Mouse (Mus musculus) hindbrain, embryonic 13.5 days (tissue): Measurements from ENCODE around the gene Tfeb. TPM values are rescaled to one million over a fixed set of nuclear protein-coding genes. Genes with fewer than 3 reads are reported as not detected.

ENCODE experiments used
- ATAC-seq: fragments of 200-750 bp; cut with Nextera tagmentation; 2 replicates; pipeline ENCODE4 v1.8.0; 2017; ENCODE audit warnings: moderate TSS enrichment; ENCODE audit not compliant: low FRiP score
- H3K27ac ChIP-seq: fragments of 300-500 bp; sonication (generic); 2 replicates; pipeline ENCODE4 v1.5.1; 2015; ENCODE audit warnings: inconsistent platforms, mild to moderate bottlenecking, moderate library complexity
- H3K27me3 ChIP-seq: fragments of 300-500 bp; sonication (generic); 2 replicates; pipeline ENCODE4 v1.6.1; 2015; ENCODE audit warnings: mild to moderate bottlenecking, inconsistent platforms
- H3K36me3 ChIP-seq: fragments of 300-500 bp; sonication (generic); 2 replicates; pipeline ENCODE4 v1.6.1; 2015; ENCODE audit warnings: mild to moderate bottlenecking, inconsistent platforms
- H3K4me1 ChIP-seq: fragments of 300-500 bp; sonication (generic); replicated peaks from 2 replicates; pipeline ENCODE4 v1.6.1; 2015; ENCODE audit warnings: inconsistent platforms
- H3K4me2 ChIP-seq: fragments of 300-500 bp; sonication (generic); 2 replicates; pipeline ENCODE4 v1.6.1; 2015; ENCODE audit warnings: inconsistent platforms, mild to moderate bottlenecking, moderate library complexity
- H3K4me3 ChIP-seq: fragments of 300-500 bp; sonication (generic); 2 replicates; pipeline ENCODE4 v1.5.1; 2015; ENCODE audit warnings: mild to moderate bottlenecking, inconsistent platforms
- H3K9ac ChIP-seq: fragments of 300-500 bp; sonication (generic); 2 replicates; pipeline ENCODE4 v1.6.1; 2015; ENCODE audit warnings: mild to moderate bottlenecking, inconsistent platforms
- H3K9me3 ChIP-seq: fragments of 300-500 bp; sonication (generic); 2 replicates; pipeline ENCODE4 v1.6.1; 2016; ENCODE audit warnings: inconsistent platforms
- WGBS: fragments of 180-500 bp; shearing (Covaris S2); methylation state at CpG from one replicate; pipeline ENCODE4 v1.1.7; 2015; 5-methylcytosine and 5-hydroxymethylcytosine counted together
- polyA plus RNA-seq: library from polyadenylated mRNA; unstranded; fragments of >200 nt; fragmentation: Nextera tagmentation; extraction: Ambion mirVana; gene quantifications from 2 replicates; pipeline ENCODE4 v1.2.1, GENCODE M21; 2015

Tfeb gene
- polyA plus RNA-seq, 1 experiment from 2014 or later = 2.8 TPM

DNA sequence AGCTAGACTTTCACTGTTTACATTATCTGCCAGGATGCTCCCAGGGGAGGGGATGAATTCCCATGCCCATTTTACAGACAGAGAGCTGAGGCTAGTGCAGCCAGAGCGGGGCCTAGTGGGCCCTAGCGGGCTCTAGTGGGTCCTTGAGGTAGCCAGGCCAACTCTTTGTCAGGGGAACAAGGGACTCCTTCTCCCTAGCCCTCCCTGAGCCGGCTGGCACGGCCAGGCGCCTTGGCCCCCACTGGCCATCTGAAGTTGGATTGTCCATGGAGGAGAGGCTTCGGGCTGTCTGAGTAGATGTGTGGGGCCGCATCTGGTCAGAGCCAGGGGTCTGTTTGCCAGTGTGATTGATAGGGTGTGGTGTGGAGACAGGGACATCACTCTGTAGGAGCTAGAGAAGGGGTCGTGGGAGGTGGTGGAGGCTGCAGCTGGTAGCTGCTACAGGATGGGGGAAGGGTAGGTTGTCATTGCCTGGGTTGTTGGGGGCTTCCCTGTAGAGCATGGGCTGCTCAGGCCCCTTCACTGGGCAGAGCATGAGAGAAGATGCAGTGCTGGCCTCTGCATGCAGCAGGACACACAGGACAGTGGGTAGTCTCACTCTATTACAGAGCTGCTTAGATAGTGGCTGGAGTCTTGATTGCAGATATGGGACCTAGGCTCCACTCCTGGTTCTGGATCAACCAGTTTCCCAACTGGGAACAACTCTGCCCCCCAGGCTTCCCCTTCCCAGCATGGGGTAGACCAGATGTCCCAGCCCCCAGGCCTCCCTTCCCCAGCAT lies 46.8 kb downstream of the Tfeb start:
- no peak for ATAC-seq
- H3K36me3 ChIP-seq = no peaks in the 10 kb centered on the region
- 83% methylated on average over 8 of the region's 8 CpGs for WGBS

DNA sequence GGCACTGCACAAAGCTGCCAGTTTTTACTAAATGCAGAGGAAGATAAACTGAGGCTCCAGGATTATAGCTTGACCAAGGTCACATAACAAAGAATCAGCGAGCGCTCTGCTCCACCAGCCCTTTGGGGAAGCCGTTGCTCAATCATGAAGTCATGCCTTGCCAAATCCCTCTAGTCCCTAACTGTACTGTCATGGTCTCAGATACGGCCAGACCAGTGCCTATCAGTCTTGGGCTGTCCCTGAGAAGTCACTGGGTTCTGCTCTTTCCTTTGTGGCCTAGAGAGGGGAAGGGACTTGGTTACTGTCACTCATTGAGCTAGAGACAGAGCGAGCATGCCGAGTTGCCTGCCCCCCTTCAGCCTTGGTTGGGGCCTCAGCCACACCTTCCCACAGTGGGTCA lies 47.6 kb downstream of the Tfeb start:
- Histone ChIP-seq H3K27me3 (peaks cover 25% of the 10 kb centered on the region), H3K36me3 (no peaks in the 10 kb centered on the region), H3K27ac (no peak overlapping the region), H3K9ac (no peak overlapping the region), H3K4me1 (peaks cover 10% of the 10 kb centered on the region), H3K9me3 (no peaks in the 10 kb centered on the region), H3K4me3 (no peak overlapping the region), H3K4me2 (no peak overlapping the region)
- no peak for ATAC-seq
- 88% methylated on average over 6 of the region's 6 CpGs for WGBS

More for the DNA sequence above, 46.8 kb downstream of the Tfeb start:
- no peak overlapping the region for H3K27ac ChIP-seq
- peaks cover 23% of the 10 kb centered on the region for H3K27me3 ChIP-seq
- peaks cover 6% of the 10 kb centered on the region for H3K4me1 ChIP-seq
- no peak overlapping the region for H3K9ac ChIP-seq
- no peaks in the 10 kb centered on the region for H3K9me3 ChIP-seq
- H3K4me2 ChIP-seq = no peak overlapping the region
- H3K4me3 ChIP-seq = no peak overlapping the region

- H3K4me2 ChIP-seq = no peak overlapping the region
- ATAC-seq = no peak
- no peak overlapping the region for H3K27ac ChIP-seq
- H3K9ac ChIP-seq = no peak overlapping the region
- WGBS = 42% methylated on average over 8 of the region's 8 CpGs
- no peak overlapping the region for H3K4me3 ChIP-seq
- peaks cover 16% of the 10 kb centered on the region for H3K4me1 ChIP-seq
- H3K9me3 ChIP-seq = no peaks in the 10 kb centered on the region
- H3K36me3 ChIP-seq = no peaks in the 10 kb centered on the region
- peaks cover 40% of the 10 kb centered on the region for H3K27me3 ChIP-seq
These were observed 50.8 kb downstream of the Tfeb start for GRCm38 (mm10) chr17:47787632-47788031.

DNA sequence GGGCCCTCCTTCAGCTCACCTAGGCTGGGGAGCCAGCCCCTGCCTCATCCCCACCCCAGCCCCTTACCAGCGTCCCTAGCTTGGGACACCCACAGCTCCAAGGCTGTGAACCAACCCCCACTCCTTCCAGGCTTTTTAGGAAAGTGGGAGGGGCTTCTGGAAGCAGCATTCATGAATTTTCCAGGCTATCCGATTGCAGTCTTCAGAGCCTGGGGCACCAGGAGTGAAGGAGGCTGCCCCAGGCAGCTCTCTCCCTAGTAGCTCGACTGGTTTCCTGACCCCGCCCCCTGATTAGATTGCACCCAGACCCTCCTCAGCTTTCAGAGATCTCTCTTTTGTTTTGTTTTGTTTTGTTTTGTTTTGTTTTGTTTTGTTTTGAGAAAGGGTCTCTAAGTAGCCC lies 51.5 kb downstream of the Tfeb start:
- H3K9ac ChIP-seq = no peak overlapping the region
- no peaks in the 10 kb centered on the region for H3K36me3 ChIP-seq
- no peak overlapping the region for H3K27ac ChIP-seq
- H3K4me2 ChIP-seq = no peak overlapping the region
- peaks cover 40% of the 10 kb centered on the region for H3K27me3 ChIP-seq
- no peaks in the 10 kb centered on the region for H3K9me3 ChIP-seq
- no peak for ATAC-seq
- WGBS = 10% methylated on average over 4 of the region's 4 CpGs
- H3K4me3 ChIP-seq = no peak overlapping the region
- H3K4me1 ChIP-seq = peaks cover 17% of the 10 kb centered on the region

DNA sequence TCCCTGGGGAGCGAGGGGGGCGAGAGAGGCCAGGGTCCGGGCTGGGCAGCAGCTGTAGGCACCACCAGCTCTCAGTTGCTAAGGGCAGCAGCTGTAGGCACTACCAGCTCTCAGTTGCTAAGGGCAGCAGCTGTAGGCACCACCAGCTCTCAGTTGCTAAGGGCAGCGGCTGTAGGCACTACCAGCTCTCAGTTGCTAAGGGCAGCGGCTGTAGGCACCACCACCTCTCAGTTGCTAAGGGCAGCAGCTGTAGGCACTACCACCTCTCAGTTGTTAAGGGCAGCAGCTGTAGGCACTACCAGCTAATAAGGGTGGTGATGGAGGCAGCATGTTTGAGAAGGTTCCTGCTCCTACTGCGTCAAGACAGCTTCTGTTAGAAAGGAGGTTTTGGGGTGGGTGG lies 52.2 kb downstream of the Tfeb start:
- Histone ChIP-seq H3K4me1 (peaks cover 17% of the 10 kb centered on the region), H3K9me3 (no peaks in the 10 kb centered on the region), H3K27ac (no peak overlapping the region), H3K4me3 (no peak overlapping the region), H3K36me3 (no peaks in the 10 kb centered on the region), H3K27me3 (peaks cover 40% of the 10 kb centered on the region), H3K4me2 (no peak overlapping the region), H3K9ac (no peak overlapping the region)
- WGBS = 52% methylated on average over 6 of the region's 6 CpGs
- ATAC-seq = no peak

- no peak overlapping the region for H3K27ac ChIP-seq
- H3K4me3 ChIP-seq = no peak overlapping the region
- WGBS = 23% methylated on average over 15 of the region's 15 CpGs
- H3K36me3 ChIP-seq = no peaks in the 10 kb centered on the region
- peak; percentile 44; the same call in 1 of the 2 replicates for ATAC-seq
- H3K4me1 ChIP-seq = peaks cover 30% of the 10 kb centered on the region
- no peak overlapping the region for H3K4me2 ChIP-seq
- H3K27me3 ChIP-seq = peaks cover 29% of the 10 kb centered on the region
- H3K9me3 ChIP-seq = no peaks in the 10 kb centered on the region
- peak overlapping the region; percentile 6; the same call in 1 of the 2 replicates for H3K9ac ChIP-seq
These were observed 55.5 kb downstream of the Tfeb start for GRCm38 (mm10) chr17:47792098-47792863.

DNA sequence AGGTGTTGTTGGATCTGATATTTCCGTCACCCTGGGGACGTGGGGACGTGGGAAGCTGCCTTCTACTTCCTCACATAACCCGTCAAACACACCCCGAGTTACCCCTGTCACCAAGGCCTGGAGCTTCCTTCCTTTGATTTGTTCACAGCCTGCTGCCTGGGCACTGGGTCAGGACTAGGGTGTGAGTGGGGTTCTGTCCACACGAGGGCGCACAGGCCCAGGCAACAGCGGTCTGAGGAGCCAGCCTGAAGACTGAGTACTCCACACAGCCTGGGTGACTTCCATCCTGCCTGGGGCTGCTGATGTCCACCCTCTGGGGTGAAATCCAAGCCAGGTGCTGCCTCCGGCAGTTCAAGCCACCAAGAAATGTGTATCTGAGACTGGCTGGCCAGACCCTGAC lies 56.5 kb downstream of the Tfeb start:
- Histone ChIP-seq H3K9ac (no peak overlapping the region), H3K4me2 (no peak overlapping the region), H3K27me3 (0 out of 2 replicates have a peak, but pooled peaks cover 25% of the 10 kb centered on the region), H3K27ac (no peak overlapping the region), H3K36me3 (no peaks in the 10 kb centered on the region), H3K9me3 (no peaks in the 10 kb centered on the region), H3K4me3 (no peak overlapping the region), H3K4me1 (peaks cover 27% of the 10 kb centered on the region)
- 14% methylated on average over 9 of the region's 9 CpGs for WGBS
- peak; percentile 60; the same call in 1 of the 2 replicates for ATAC-seq

DNA sequence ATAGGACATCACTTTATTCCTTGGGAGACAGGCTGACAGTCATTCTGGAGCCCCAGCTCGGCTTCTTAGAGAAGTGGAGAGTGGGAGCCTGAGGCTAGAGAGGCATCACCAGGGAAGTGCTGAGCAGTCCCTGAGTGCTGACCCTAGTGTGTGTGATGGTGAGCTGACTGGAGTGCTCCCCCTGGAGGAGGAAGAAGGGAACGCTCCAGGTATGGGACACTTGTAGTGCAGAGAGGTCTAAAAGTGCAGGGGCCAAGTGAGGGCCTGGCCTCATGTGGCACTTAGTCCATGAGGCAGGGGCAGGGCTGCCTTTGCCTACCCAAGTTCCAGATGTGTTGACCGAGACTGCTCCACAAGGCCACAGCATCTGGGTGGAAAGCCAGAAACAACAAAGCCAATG lies 58.6 kb downstream of the Tfeb start:
- no peak for ATAC-seq
- no peak overlapping the region; the same call in 1 of the 2 replicates for H3K9ac ChIP-seq
- WGBS = 35% methylated on average over 3 of the region's 3 CpGs

DNA sequence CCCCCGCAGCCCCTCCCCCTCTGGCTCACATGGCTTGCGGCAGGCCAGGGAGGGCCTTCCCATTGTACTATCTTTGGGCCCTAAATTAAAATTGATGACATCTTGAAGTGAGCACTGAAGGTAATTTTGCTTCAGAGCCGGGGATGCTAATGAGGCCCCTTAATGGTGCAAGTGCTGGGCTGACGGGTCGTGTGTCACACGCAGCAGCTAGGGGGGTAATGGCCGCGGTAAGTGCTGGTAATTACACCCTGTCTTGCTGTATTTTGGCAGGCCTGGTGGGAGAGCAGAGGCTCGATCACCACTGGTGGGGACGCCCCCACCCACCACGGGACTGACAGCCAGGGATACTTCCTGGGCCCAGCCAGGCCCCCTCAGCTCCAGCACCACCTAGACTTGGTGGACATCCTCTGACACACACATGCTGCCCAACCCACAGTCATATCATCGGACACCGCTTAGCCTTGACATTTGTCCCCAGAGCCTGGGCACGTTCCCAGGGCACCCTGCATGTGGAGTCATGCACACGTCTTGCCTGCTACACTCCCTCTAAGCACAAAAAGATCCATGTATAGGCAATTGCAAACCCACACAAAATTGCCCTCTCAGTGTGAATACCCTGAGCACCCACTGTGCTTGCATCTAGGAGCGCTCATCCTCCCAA lies 59.5 kb downstream of the Tfeb start:
- H3K4me1 ChIP-seq = peaks cover 28% of the 10 kb centered on the region
- no peak overlapping the region for H3K4me2 ChIP-seq
- H3K27ac ChIP-seq = no peak overlapping the region
- 40% methylated on average over 16 of the region's 16 CpGs for WGBS
- no peaks in the 10 kb centered on the region for H3K36me3 ChIP-seq
- H3K9ac ChIP-seq = no peak overlapping the region
- H3K27me3 ChIP-seq = 0 out of 2 replicates have a peak, but pooled peaks cover 14% of the 10 kb centered on the region
- H3K4me3 ChIP-seq = no peak overlapping the region
- H3K9me3 ChIP-seq = no peaks in the 10 kb centered on the region
- 0 out of 2 replicates have a peak, but pooled peaks have one; percentile 37 for ATAC-seq

More for the DNA sequence above, 58.6 kb downstream of the Tfeb start:
- no peak overlapping the region for H3K4me2 ChIP-seq
- no peaks in the 10 kb centered on the region for H3K36me3 ChIP-seq
- H3K4me1 ChIP-seq = peaks cover 28% of the 10 kb centered on the region
- 0 out of 2 replicates have a peak, but pooled peaks cover 18% of the 10 kb centered on the region for H3K27me3 ChIP-seq
- H3K4me3 ChIP-seq = no peak overlapping the region
- H3K27ac ChIP-seq = no peak overlapping the region
- no peaks in the 10 kb centered on the region for H3K9me3 ChIP-seq

DNA sequence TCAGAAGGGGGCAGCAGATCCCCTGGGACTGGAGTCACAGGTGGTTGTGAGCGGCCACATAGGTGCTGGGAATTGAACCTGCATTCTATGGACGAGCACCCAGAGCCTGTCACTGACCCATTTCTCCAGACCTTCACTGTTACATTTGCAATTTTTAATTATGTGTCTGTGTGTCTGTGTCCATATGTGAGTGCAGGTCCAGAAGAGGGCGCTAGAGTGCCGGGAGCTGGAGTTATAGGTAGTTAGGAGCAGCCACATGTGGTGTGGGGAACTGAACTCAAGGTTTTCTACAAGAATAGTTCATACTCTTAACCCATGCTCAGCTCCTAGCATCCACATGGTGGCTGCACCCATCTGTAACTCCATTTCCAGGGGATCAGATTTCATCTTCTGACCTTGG lies 60.1 kb downstream of the Tfeb start:
- WGBS = 72% methylated on average over 4 of the region's 4 CpGs
- Histone ChIP-seq H3K9ac (no peak overlapping the region), H3K36me3 (no peaks in the 10 kb centered on the region), H3K9me3 (no peaks in the 10 kb centered on the region), H3K4me1 (peaks cover 28% of the 10 kb centered on the region), H3K27me3 (0 out of 2 replicates have a peak, but pooled peaks cover 14% of the 10 kb centered on the region), H3K4me3 (no peak overlapping the region), H3K4me2 (no peak overlapping the region), H3K27ac (no peak overlapping the region)
- ATAC-seq = no peak

GRCm38 (mm10) chr17:47797383-47797782 lies 60.6 kb downstream of the Tfeb start:
- no peak for ATAC-seq
- Histone ChIP-seq H3K36me3 (no peaks in the 10 kb centered on the region), H3K9ac (no peak overlapping the region), H3K4me2 (no peak overlapping the region), H3K4me3 (no peak overlapping the region), H3K27ac (no peak overlapping the region), H3K4me1 (peaks cover 24% of the 10 kb centered on the region), H3K27me3 (peaks cover 16% of the 10 kb centered on the region; the same call in 1 of the 2 replicates), H3K9me3 (no peaks in the 10 kb centered on the region)
- WGBS = 81% methylated on average over 9 of the region's 9 CpGs

DNA sequence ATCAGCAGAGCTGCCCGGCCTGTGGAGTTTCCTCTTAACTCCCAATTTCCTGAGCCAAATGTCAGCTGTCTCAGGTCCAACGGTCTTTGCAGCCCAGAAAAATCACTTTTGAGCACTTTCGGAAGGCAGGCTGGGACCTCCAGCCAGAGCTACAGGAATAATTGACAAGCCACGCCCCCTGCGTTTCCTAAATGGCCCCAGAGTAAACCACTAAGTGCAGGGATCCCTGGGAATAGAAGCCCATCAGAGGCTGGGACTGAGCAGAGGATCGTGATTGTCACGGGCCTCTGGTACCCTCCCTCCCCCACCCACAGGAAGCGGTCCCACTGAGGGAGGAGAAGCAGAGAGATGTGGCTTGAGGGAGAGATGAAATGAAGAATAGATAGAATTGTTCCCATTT lies 66.0 kb downstream of the Tfeb start:
- Histone ChIP-seq H3K4me1 (peaks cover 17% of the 10 kb centered on the region), H3K4me3 (no peak overlapping the region), H3K4me2 (no peak overlapping the region), H3K9me3 (no peaks in the 10 kb centered on the region), H3K36me3 (no peaks in the 10 kb centered on the region), H3K27ac (no peak overlapping the region), H3K9ac (no peak overlapping the region), H3K27me3 (peaks cover 22% of the 10 kb centered on the region)
- 19% methylated on average over 8 of the region's 8 CpGs for whole genome bisulfite sequencing
- ATAC-seq = no peak
